Mouse (Mus musculus) thymus, postnatal 4 days (tissue): ENCODE measurements around the gene Dgki.

ENCODE experiments used
- DNase-seq: peaks from one replicate; pipeline ENCODE4 v3.0.0; 2021

Dgki gene

GRCm38 (mm10) chr6:37236893-37237292, 63.1 kb downstream of the Dgki start:
- DNase-seq = no peak

DNA sequence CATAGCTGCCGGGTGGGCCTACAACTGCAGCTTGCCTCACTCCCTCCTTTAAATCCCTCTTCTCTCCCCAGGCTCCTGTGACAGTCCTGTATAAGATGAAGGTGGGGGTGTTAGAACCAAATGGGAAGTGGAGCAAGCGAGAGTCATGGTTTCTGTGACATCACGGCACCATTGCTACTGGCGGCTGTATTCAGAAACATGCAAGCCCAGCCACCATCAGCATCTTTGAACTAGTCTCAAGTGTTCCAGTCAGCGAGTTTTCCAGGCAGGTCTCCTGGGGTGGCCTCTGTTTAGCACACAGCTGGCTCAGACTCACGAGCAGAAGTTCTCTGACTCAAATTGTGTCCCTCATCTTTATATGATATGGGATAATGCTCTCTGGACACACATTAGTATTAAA, 68.8 kb downstream of the Dgki start:
- no peak for DNase-seq

DNA sequence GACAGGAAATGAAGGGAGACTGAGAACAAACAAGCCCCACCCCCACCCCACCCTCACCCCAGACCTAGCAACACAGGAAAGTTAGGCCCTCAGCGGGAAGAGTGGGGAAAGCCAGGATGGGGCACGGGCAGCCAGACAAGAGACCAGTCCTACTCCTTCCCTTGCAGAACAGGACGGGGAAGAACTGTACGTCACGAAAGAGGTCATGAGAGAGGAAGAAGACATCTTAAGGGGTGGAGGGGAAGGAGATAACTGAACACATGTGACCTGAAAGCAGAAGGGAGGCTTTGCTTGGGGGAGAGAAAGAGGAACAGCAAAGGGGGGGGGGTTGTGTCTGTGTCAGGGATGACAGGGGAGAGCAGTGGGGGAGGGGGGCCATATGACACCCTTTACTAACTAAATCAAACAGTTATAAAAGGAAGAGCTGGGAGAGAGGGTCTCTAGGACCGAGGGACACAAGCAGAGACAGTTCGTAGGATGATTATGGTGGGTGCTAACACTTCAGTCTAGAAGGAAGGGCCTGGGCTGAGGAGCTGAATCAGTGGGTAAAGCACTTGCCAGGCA, 77.0 kb downstream of the Dgki start:
- DNase-seq = no peak

DNA sequence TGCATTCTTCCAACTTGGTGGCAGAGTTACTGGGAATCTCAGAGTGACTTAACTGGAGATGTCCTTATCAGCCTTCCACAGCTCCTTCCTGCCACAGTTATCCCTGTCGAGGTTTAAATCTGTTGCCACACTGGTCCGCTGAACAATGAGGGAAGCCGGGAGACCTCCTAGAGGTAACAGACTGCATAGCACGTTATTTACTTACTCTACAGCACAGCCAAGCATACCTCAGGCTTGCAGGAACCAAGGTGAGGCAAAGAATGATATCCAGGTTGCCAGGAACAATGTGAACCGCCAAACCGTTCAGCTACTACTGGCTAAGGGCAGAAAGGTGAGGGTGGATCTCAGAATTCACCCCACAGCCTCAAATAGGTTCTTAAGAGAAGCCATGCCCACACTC, 78.0 kb downstream of the Dgki start:
- no peak for DNase-seq

GRCm38 (mm10) chr6:37219110-37219509, 80.9 kb downstream of the Dgki start:
- no peak for DNase-seq

- no peak for DNase-seq
Measured at GRCm38 (mm10) chr6:37216342-37216763, 83.6 kb downstream of the Dgki start.

DNA sequence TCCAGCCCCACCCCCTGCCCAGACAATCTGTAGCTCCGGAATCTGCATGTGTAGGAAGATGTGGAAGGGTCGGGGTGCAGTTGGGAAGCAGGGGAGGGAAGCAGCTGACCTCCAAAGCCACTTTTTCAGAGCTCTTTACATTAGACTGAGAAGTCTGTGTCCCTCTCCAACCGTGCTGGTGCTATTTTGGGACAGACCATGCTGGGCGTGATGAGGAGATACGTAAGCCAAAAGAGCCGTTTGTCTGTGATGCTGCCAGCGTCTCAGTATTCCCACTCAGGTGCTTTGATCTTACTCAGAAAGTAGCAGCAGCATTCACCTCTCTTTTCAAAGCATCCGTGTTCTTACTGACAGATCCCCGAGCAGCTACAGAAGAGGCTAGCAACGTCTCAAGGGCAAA, 84.3 kb downstream of the Dgki start:
- DNase-seq = no peak

GRCm38 (mm10) chr6:37212930-37213329, 87.1 kb downstream of the Dgki start:
- DNase-seq = no peak

DNA sequence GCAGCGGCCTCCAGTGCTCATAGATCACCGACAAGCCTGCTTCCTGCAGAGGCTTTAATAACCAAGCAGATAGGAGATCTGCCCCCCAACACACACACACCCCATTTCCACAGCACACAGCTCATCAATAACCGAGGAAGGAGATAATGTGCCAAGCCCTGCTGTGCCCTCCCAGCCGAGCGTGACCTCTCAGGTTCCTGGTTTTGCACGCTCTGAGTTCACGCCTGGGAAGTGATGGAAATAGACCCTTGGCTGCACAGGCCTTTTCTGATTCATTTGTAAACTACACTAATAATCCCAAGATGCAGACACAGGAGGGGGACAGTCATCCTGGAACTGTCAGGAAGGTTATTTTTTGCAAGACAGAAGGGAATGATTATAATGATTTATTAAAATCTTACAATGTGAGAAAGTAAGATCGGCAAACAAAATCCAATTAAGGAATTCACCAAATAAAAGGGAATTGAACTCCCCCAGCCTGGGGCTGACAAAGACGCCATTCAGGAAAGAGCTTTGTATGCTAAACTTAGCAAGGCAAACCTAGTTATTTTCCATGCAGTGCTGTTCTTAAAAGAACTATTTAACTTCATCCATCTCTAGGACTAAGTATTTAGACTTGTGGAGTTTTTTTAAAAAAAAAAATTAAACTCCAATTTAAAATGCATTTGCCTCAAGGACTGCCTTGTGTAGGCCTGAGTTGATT, 88.3 kb downstream of the Dgki start:
- no peak for DNase-seq

GRCm38 (mm10) chr6:37202901-37203300, 97.1 kb downstream of the Dgki start:
- DNase-seq = no peak

- no peak for DNase-seq
Measured at GRCm38 (mm10) chr6:37200840-37201239, 99.1 kb downstream of the Dgki start.

DNA sequence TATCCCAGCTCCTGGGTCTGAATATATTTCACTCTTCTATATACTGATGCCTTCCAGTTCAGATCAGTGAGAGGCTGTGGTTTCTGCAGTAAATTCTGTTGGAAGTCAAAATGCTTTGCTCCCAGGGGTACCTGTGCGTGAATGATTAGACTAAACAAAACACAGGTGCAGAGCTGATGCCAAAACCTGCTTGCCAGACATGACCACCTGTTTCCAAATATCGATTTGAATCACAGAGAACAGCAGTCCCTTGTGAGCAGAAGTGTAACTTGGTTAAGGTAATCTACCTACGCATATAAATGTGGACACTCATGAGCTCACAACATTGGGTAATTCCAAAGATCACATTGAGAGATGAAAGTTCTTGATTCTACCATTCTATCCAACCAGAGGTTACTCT, 100.5 kb downstream of the Dgki start:
- DNase-seq = no peak

GRCm38 (mm10) chr6:37197745-37198144, 102.2 kb downstream of the Dgki start:
- no peak for DNase-seq

- DNase-seq = no peak
Measured at GRCm38 (mm10) chr6:37196870-37197269, 103.1 kb downstream of the Dgki start.

DNA sequence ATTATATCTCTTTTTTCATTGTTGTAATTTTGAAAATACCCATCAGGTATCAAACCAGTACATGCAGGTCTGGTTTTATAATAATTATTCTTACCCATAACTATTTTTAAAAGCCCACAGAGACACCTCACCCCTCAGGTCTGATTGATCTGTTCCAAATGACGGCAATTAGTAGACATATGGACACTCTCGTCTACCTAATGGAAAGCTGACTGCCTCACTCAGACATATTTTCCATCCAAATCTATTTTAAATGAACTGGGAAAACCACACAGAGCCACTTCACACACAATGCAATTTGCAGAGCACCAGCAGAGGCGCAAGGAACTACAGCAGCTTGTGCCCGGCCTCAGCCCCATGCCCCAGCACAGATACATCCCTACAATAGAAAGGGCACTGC, 104.2 kb downstream of the Dgki start:
- no peak for DNase-seq

- DNase-seq = no peak
Measured at GRCm38 (mm10) chr6:37181961-37182360, 118.0 kb downstream of the Dgki start.

GRCm38 (mm10) chr6:37171149-37171832, 128.7 kb downstream of the Dgki start:
- DNase-seq = no peak

DNA sequence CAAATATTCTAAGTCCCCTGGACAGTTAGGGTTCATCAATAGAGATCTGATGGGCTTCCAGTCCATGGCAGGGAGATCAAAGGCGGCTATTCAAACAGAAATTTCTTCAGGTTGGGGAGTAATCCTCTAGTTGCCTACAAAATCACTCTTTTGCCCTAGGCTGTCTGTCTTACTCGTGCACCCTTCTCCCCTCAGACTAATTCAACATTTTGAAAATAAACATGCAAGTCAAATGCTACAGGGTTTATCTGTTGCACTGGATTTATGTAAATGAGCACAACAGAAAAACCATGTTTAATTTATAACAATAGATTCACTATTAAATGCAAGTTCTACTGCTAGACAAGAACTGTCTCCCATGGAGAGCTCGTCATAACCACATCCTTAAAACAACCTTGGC, 141.1 kb downstream of the Dgki start:
- no peak for DNase-seq

DNA sequence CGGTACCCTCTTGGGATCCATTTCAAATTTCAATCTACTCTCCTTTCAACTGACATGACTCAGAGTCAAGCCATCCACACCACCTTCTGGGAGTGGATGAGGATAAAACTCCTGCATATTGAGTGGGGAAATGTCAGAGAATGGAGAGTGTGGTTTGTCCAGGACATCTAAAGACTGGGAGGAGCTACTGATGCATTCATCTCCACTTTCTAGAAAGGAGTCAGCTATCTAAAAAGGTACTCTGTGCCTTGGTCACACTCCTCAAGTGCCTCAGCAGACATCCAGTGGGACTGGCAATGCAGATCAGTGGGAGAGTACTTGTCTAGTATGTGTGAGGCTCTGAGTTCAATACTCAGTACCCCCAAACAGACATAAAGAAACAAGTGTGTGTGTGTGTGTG, 145.9 kb downstream of the Dgki start:
- no peak for DNase-seq

DNA sequence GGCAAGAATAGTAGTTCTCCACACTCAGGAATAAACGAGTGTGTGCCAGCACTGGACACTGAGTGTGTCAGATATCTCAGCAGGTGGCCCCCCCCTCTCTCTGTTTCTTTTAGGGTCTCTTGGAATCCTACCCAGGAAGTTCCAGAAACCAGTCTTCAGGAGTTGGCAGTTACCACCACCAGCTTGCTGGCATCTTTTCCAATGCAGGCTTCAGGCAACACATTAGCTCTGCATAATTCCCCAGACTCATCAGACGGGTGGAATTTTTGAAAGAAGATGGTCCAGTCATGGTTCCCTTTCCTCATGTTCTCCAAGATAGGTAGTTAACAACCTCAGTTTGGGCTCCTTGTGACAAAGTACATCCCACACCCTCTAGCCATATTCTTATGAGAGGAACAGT, 149.5 kb downstream of the Dgki start:
- no peak for DNase-seq

DNA sequence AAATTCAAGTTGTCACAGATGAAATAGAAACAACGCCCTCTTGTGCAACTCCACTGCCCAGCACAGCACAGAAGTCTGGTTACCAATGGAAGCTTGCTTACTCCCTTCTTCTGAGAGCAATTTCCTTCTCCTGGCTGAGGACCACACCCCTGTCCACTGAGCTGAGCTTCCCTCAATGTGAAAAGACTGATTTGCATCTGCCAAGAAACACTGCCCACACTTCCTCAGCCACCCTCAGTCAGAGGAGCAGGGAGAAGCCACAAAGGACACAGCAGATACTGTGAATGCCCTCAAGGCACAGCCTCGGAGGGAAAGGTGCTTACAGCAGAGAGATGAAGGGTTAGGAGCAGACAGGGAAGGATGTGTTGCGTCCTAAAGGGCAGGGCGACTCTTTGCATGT, 149.9 kb downstream of the Dgki start:
- DNase-seq = no peak

DNA sequence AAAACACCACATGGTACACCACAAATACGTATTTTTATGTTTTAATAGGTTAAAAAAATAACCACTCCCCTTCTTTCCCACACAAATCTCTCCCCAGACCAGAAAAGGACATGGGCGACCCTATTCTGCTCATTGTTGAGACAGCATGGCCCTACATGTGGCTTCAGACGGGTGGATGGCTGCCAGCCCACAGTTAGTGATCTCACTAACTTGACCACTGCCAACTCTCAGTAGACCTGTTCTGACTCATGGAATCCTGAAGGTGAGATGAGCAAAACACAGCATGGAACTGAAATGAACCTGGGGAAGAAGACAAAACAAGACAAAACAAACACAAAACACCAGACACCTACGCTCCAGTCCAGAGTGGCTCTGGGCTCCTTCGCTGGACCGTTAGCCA, 150.8 kb downstream of the Dgki start:
- no peak for DNase-seq

- DNase-seq = no peak
Measured at GRCm38 (mm10) chr6:37147431-37148022, 152.5 kb downstream of the Dgki start.

DNA sequence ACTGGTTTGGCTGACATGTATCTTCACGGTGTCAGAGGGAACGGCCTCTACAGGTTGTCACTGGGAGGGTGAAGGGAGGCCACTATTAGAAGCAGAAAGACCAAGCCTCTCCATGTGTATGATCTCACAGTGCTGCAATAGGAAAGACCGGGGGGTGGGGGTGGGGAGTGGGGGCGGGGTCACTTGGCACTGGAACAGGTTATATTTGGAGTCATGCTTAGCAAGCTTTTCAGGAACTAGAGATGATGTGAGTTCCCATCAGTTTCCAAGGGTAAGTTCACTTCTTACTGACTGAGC, 156.2 kb downstream of the Dgki start:
- no peak for DNase-seq
